23 mouse cellular contexts compared by ENCODE assay signal in the genomic region with DNA sequence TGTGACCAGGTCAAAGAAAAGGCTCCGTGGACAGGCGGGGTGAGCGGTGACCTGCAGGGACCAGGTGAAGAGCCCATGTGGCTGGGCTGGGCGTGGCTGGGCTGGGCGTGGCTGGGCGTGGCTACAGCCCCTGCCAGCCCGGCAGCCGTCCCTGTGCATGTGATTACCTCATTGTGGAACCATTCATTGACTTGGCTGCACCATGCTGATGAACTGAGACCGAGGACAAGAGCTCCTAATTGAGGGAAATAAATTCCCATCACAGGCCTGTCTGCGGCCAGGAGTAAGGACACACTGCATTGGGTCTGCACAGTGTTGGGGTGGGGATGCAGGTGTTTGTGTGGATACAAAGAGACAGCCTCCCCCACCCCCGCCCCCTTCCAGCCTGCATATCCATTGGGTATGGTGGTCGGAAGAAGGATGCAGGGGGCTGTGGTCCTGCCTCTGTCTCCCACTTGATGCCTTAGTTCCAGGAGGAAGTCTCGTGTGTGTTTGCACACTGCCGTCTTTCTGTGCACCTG.
DNase-seq lines count a peak whose midpoint lies in the region; ATAC-seq and TF ChIP-seq lines count a peak whose summit lies in the region.
"Had no signal": no experiment of that assay in that cellular context is flagged by ENCODE, and none has a peak within 500 bp of the region (broad histone marks: within the 10 kb centered on the region; RNA-seq: fewer than 3 reads in every experiment).

No protein-coding gene starts in this region.

- no peak overlapping the region for H3K27ac ChIP-seq in intestine, embryonic 15.5 days
- H3K27ac ChIP-seq in intestine, postnatal 0 days (ENCODE audit: low read depth, low read length): no peak overlapping the region
- 0 out of 2 replicates have a peak overlapping the region, but pooled peaks have one; percentile 99 for H3K27ac ChIP-seq in embryonic fibroblast, embryonic 13.5 days (ENCODE audit: insufficient read depth, low read length)
- peak overlapping the region; percentile 26; the same call in 1 of the 2 replicates for H3K27ac ChIP-seq in midbrain, embryonic 16.5 days (ENCODE audit: low read length)
- H3K27ac ChIP-seq: heart, embryonic 15.5 days; hindbrain, embryonic 15.5 days had no signal

- no peak overlapping the region for H3K4me3 ChIP-seq in intestine, embryonic 15.5 days (replicated peaks)
- H3K4me3 ChIP-seq in intestine, postnatal 0 days (ENCODE audit: low read depth, low read length): no peak overlapping the region
- no peak overlapping the region for H3K4me3 ChIP-seq in embryonic fibroblast, embryonic 13.5 days (ENCODE audit: insufficient read depth, low read length)
- H3K4me3 ChIP-seq in midbrain, embryonic 16.5 days (ENCODE audit: low read depth, low read length): no peak overlapping the region
- H3K4me3 ChIP-seq: erythroblast, embryonic 14.5 days; heart, embryonic 15.5 days; hindbrain, embryonic 15.5 days; megakaryocyte, embryonic 14.5 days had no signal

- no peak overlapping the region for H3K9ac ChIP-seq in intestine, embryonic 15.5 days
- no peak overlapping the region for H3K9ac ChIP-seq in intestine, postnatal 0 days (ENCODE audit: low read depth, low read length)
- H3K9ac ChIP-seq in midbrain, embryonic 16.5 days (ENCODE audit: low read depth, low read length): no peak overlapping the region
- H3K9ac ChIP-seq: heart, embryonic 15.5 days; hindbrain, embryonic 15.5 days; liver, postnatal 0 days had no signal

- peak; percentile 54 for DNase-seq in R1 (ENCODE audit: low read depth, low spot score)
- no peak for DNase-seq in B cell, adult 2 months
- DNase-seq: adrenal gland, postnatal 10 days; cerebellum, adult 11 months; cerebellum, postnatal 14 days; gastrocnemius, postnatal 10 days; heart, adult 18-20 months; kidney, adult 8-10 months; kidney, postnatal 36 days; liver; liver, postnatal 0 days; lung, postnatal 14 days; right cerebral cortex, postnatal 4 days; thymus, adult 2 months had no signal

- TF ChIP-seq POLR2A in embryonic fibroblast, embryonic 13.5 days (IDR thresholded peaks at IDR 0.05; ENCODE audit: low read depth, low read length): no peak

- no peak for TF ChIP-seq CTCF in intestine, postnatal 0 days (IDR thresholded peaks at IDR 0.05; ENCODE audit: low read depth)
- TF ChIP-seq CTCF in embryonic fibroblast, embryonic 13.5 days (IDR thresholded peaks at IDR 0.05; ENCODE audit: borderline replicate concordance, insufficient read depth, low read length): no peak

- H3K36me3 ChIP-seq in intestine, embryonic 15.5 days: no peaks in the 10 kb centered on the region
- no peaks in the 10 kb centered on the region for H3K36me3 ChIP-seq in intestine, postnatal 0 days (ENCODE audit: control insufficient read depth, insufficient read depth)
- H3K36me3 ChIP-seq in midbrain, embryonic 16.5 days (ENCODE audit: control insufficient read depth, insufficient read depth, low read length): no peaks in the 10 kb centered on the region; the same call in 1 of the 2 replicates
- H3K36me3 ChIP-seq: heart, embryonic 15.5 days; hindbrain, embryonic 15.5 days had no signal

- peaks cover 58% of the 10 kb centered on the region for H3K4me1 ChIP-seq in intestine, embryonic 15.5 days (replicated peaks)
- 0 out of 2 replicates have a peak, but pooled peaks cover 2% of the 10 kb centered on the region for H3K4me1 ChIP-seq in intestine, postnatal 0 days (replicated peaks; ENCODE audit: control insufficient read depth, insufficient read depth, low read length)
- H3K4me1 ChIP-seq in embryonic fibroblast, embryonic 13.5 days (ENCODE audit: control insufficient read depth, insufficient read depth, low read length): peaks cover 16% of the 10 kb centered on the region
- peaks cover 66% of the 10 kb centered on the region for H3K4me1 ChIP-seq in midbrain, embryonic 16.5 days (ENCODE audit: control insufficient read depth, insufficient read depth, low read length)

- WGBS in intestine, embryonic 15.5 days: 65% methylated on average over 14 of the region's 14 CpGs
- 59% methylated on average over 14 of the region's 14 CpGs for WGBS in intestine, postnatal 0 days
- whole genome bisulfite sequencing in midbrain, embryonic 16.5 days: 67% methylated on average over 14 of the region's 14 CpGs

- H3K4me2 ChIP-seq in intestine, embryonic 15.5 days (replicated peaks): no peak overlapping the region
- H3K4me2 ChIP-seq in intestine, postnatal 0 days (replicated peaks; ENCODE audit: low read depth): no peak overlapping the region
- no peak overlapping the region for H3K4me2 ChIP-seq in midbrain, embryonic 16.5 days (ENCODE audit: low read length)
- H3K4me2 ChIP-seq: heart, embryonic 15.5 days; hindbrain, embryonic 15.5 days had no signal

- H3K27me3 ChIP-seq in intestine, embryonic 15.5 days (replicated peaks): no peaks in the 10 kb centered on the region
- H3K27me3 ChIP-seq in intestine, postnatal 0 days (replicated peaks; ENCODE audit: control insufficient read depth, insufficient read depth, low read length): no peaks in the 10 kb centered on the region
- H3K27me3 ChIP-seq in midbrain, embryonic 16.5 days (ENCODE audit: control insufficient read depth, insufficient read depth, low read depth, low read length): no peaks in the 10 kb centered on the region
- H3K27me3 ChIP-seq: heart, embryonic 15.5 days; hindbrain, embryonic 15.5 days had no signal

- 0 out of 2 replicates have a peak, but pooled peaks have one; percentile 26 for ATAC-seq in intestine, embryonic 15.5 days
- ATAC-seq in intestine, postnatal 0 days: no peak
- no peak for ATAC-seq in midbrain, embryonic 16.5 days
- no peak for ATAC-seq in CD4-positive, CD25-positive, alpha-beta regulatory T cell, adult 4 months
- ATAC-seq: liver, postnatal 0 days had no signal

- H3K9me3 ChIP-seq in intestine, embryonic 15.5 days: no peaks in the 10 kb centered on the region
- H3K9me3 ChIP-seq in intestine, postnatal 0 days (ENCODE audit: control insufficient read depth): no peaks in the 10 kb centered on the region
- H3K9me3 ChIP-seq in midbrain, embryonic 16.5 days (replicated peaks; ENCODE audit: control insufficient read depth, low read length, poor library complexity, severe bottlenecking): no peaks in the 10 kb centered on the region
- H3K9me3 ChIP-seq: heart, embryonic 15.5 days; hindbrain, embryonic 15.5 days had no signal

Comparison
In these comparisons a context has a peak if more than half of its experiments do, and no peak if none do; other contexts are left out.
1. H3K27ac ChIP-seq: peak in embryonic fibroblast, embryonic 13.5 days (single experiment) and midbrain, embryonic 16.5 days (single experiment); none in intestine, embryonic 15.5 days (single experiment) and intestine, postnatal 0 days (single experiment).